Mouse (Mus musculus): ENCODE results near the gene Ccdc191. TPM values are rescaled to one million over a fixed set of nuclear protein-coding genes. Genes with fewer than 3 reads are reported as not detected.

Gene Ccdc191
- polyA plus RNA-seq, 1 experiment from 2014 or later, result 14.1 TPM

GRCm38 (mm10) chr16:43945351-43945750 lies 55.8 kb downstream of the Ccdc191 start:
- no peaks in the 10 kb centered on the region for H3K4me1 ChIP-seq (ENCODE audit: insufficient read depth, low read length)
- no peaks in the 10 kb centered on the region for H3K27me3 ChIP-seq (ENCODE audit: insufficient read depth, low read length)
- WGBS, result 84% methylated on average over 3 of the region's 3 CpGs
- no peaks in the 10 kb centered on the region for H3K9me3 ChIP-seq (ENCODE audit: low read length)
- no peak overlapping the region for H3K9ac ChIP-seq (replicated peaks; ENCODE audit: low read length)
- H3K4me3 ChIP-seq (ENCODE audit: low read length), result no peak overlapping the region
- no peak overlapping the region for H3K27ac ChIP-seq (ENCODE audit: low read length)
- H3K4me2 ChIP-seq (replicated peaks; ENCODE audit: low read depth, low read length), result no peak overlapping the region
- H3K36me3 ChIP-seq (ENCODE audit: insufficient read depth, low read length), result no peaks in the 10 kb centered on the region
- ATAC-seq (ENCODE audit: low FRiP score, low TSS enrichment), result no peak

DNA sequence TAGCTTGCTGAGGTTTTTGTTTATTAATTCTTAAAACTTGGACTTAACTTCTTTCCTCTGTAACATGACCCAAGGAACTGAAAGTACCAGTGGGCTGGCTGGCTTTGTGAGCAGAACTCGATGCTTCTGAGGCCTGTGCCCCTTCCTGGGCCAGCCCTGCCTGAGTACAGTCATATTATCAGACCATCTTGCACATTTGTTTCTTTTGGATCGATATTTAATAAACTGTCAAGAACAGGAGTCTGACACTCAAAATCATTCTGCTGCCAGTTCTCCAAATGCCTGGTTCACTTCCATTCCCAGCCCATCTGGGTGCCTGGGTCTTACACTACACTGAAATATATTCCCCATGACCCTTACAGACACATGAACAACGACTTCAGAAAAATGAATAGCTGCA lies 56.3 kb downstream of the Ccdc191 start:
- 65% methylated on average over 3 of the region's 3 CpGs for WGBS
- H3K36me3 ChIP-seq (ENCODE audit: insufficient read depth, low read length), result no peaks in the 10 kb centered on the region
- ATAC-seq (ENCODE audit: low FRiP score, low TSS enrichment), result no peak
- no peaks in the 10 kb centered on the region for H3K4me1 ChIP-seq (ENCODE audit: insufficient read depth, low read length)
- H3K27me3 ChIP-seq (ENCODE audit: insufficient read depth, low read length), result no peaks in the 10 kb centered on the region
- H3K27ac ChIP-seq (ENCODE audit: low read length), result no peak overlapping the region
- no peak overlapping the region for H3K4me2 ChIP-seq (replicated peaks; ENCODE audit: low read depth, low read length)
- no peak overlapping the region for H3K9ac ChIP-seq (replicated peaks; ENCODE audit: low read length)
- H3K9me3 ChIP-seq (ENCODE audit: low read length), result no peaks in the 10 kb centered on the region
- H3K4me3 ChIP-seq (ENCODE audit: low read length), result no peak overlapping the region

GRCm38 (mm10) chr16:43951591-43951990 lies 62.0 kb downstream of the Ccdc191 start:
- Histone ChIP-seq H3K36me3 (ENCODE audit: insufficient read depth, low read length) (no peaks in the 10 kb centered on the region), H3K9ac (replicated peaks; ENCODE audit: low read length) (no peak overlapping the region), H3K4me1 (ENCODE audit: insufficient read depth, low read length) (no peaks in the 10 kb centered on the region), H3K4me3 (ENCODE audit: low read length) (no peak overlapping the region), H3K9me3 (ENCODE audit: low read length) (no peaks in the 10 kb centered on the region), H3K27me3 (ENCODE audit: insufficient read depth, low read length) (no peaks in the 10 kb centered on the region), H3K27ac (ENCODE audit: low read length) (no peak overlapping the region), H3K4me2 (replicated peaks; ENCODE audit: low read depth, low read length) (no peak overlapping the region)
- ATAC-seq (ENCODE audit: low FRiP score, low TSS enrichment), result no peak
- 81% methylated on average over 4 of the region's 4 CpGs for WGBS

- Histone ChIP-seq H3K27me3 (ENCODE audit: insufficient read depth, low read length) (no peaks in the 10 kb centered on the region), H3K4me2 (replicated peaks; ENCODE audit: low read depth, low read length) (no peak overlapping the region), H3K9me3 (ENCODE audit: low read length) (no peaks in the 10 kb centered on the region), H3K4me1 (ENCODE audit: insufficient read depth, low read length) (no peaks in the 10 kb centered on the region), H3K4me3 (ENCODE audit: low read length) (no peak overlapping the region), H3K9ac (replicated peaks; ENCODE audit: low read length) (no peak overlapping the region), H3K27ac (ENCODE audit: low read length) (no peak overlapping the region), H3K36me3 (ENCODE audit: insufficient read depth, low read length) (0 out of 2 replicates have a peak, but pooled peaks cover 4% of the 10 kb centered on the region)
- 69% methylated on average over 6 of the region's 6 CpGs for WGBS
- ATAC-seq (ENCODE audit: low FRiP score, low TSS enrichment), result no peak
Measured at GRCm38 (mm10) chr16:43954913-43955312, 65.3 kb downstream of the Ccdc191 start.

GRCm38 (mm10) chr16:43958038-43958437 lies 68.4 kb downstream of the Ccdc191 start:
- Histone ChIP-seq H3K4me3 (ENCODE audit: low read length) (no peak overlapping the region), H3K4me1 (ENCODE audit: insufficient read depth, low read length) (no peaks in the 10 kb centered on the region), H3K27me3 (ENCODE audit: insufficient read depth, low read length) (no peaks in the 10 kb centered on the region), H3K36me3 (ENCODE audit: insufficient read depth, low read length) (peaks cover 7% of the 10 kb centered on the region; the same call in 1 of the 2 replicates), H3K9me3 (ENCODE audit: low read length) (no peaks in the 10 kb centered on the region), H3K4me2 (replicated peaks; ENCODE audit: low read depth, low read length) (no peak overlapping the region), H3K27ac (ENCODE audit: low read length) (no peak overlapping the region), H3K9ac (replicated peaks; ENCODE audit: low read length) (no peak overlapping the region)
- ATAC-seq (ENCODE audit: low FRiP score, low TSS enrichment), result no peak
- WGBS, result 82% methylated on average over 4 of the region's 4 CpGs

GRCm38 (mm10) chr16:43963291-43963690 lies 73.7 kb downstream of the Ccdc191 start:
- no peaks in the 10 kb centered on the region for H3K4me1 ChIP-seq (ENCODE audit: insufficient read depth, low read length)
- H3K27me3 ChIP-seq (ENCODE audit: insufficient read depth, low read length), result no peaks in the 10 kb centered on the region
- no peak overlapping the region for H3K4me3 ChIP-seq (ENCODE audit: low read length)
- whole genome bisulfite sequencing, result 92% methylated on average over 9 of the region's 9 CpGs
- no peak overlapping the region for H3K9ac ChIP-seq (replicated peaks; ENCODE audit: low read length)
- no peaks in the 10 kb centered on the region for H3K9me3 ChIP-seq (ENCODE audit: low read length)
- ATAC-seq (ENCODE audit: low FRiP score, low TSS enrichment), result no peak
- H3K36me3 ChIP-seq (ENCODE audit: insufficient read depth, low read length), result peaks cover 6% of the 10 kb centered on the region; the same call in 1 of the 2 replicates
- H3K27ac ChIP-seq (ENCODE audit: low read length), result no peak overlapping the region
- H3K4me2 ChIP-seq (replicated peaks; ENCODE audit: low read depth, low read length), result no peak overlapping the region

- H3K4me2 ChIP-seq (replicated peaks; ENCODE audit: low read depth, low read length), result no peak overlapping the region
- H3K9ac ChIP-seq (replicated peaks; ENCODE audit: low read length), result no peak overlapping the region
- no peak overlapping the region for H3K4me3 ChIP-seq (ENCODE audit: low read length)
- H3K36me3 ChIP-seq (ENCODE audit: insufficient read depth, low read length), result peaks cover 6% of the 10 kb centered on the region; the same call in 1 of the 2 replicates
- H3K9me3 ChIP-seq (ENCODE audit: low read length), result no peaks in the 10 kb centered on the region
- no peaks in the 10 kb centered on the region for H3K27me3 ChIP-seq (ENCODE audit: insufficient read depth, low read length)
- 89% methylated on average over 3 of the region's 3 CpGs for whole genome bisulfite sequencing
- no peak overlapping the region for H3K27ac ChIP-seq (ENCODE audit: low read length)
- ATAC-seq (ENCODE audit: low FRiP score, low TSS enrichment), result no peak
- H3K4me1 ChIP-seq (ENCODE audit: insufficient read depth, low read length), result no peaks in the 10 kb centered on the region
Measured at GRCm38 (mm10) chr16:43963780-43964179, 74.2 kb downstream of the Ccdc191 start.

DNA sequence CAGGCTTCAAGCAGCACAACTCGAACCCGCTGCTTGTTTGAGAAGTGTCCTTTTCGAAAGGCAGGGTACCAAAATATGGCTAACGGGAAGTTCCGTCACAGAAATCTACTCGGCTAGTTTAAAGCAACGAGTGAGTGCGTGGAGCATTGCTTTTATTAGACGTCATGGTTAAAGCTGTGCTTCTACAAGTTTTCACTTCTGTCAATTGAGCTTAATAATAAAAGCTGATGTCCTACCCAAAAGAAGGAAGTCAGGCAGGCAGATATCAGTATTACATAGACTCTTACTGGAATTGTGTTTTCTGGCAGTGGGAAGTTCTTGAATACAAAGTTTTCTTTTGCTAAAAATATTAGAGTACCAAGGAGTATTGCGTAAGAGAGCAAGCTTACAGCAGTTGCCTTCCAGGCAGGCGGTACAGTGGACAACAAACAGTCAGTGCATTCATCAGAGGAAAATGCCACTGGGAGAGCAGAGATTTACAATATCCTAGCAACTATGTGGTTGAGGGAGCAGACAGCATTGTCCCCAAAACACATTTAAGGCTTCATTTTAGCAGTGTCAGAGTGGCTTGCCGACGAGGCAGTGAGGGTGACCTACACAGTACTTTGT lies 76.3 kb downstream of the Ccdc191 start:
- ATAC-seq (ENCODE audit: low FRiP score, low TSS enrichment), result no peak
- H3K9ac ChIP-seq (replicated peaks; ENCODE audit: low read length), result no peak overlapping the region
- H3K9me3 ChIP-seq (ENCODE audit: low read length), result no peaks in the 10 kb centered on the region
- peaks cover 2% of the 10 kb centered on the region; the same call in 1 of the 2 replicates for H3K36me3 ChIP-seq (ENCODE audit: insufficient read depth, low read length)
- H3K27me3 ChIP-seq (ENCODE audit: insufficient read depth, low read length), result no peaks in the 10 kb centered on the region
- 83% methylated on average over 13 of the region's 13 CpGs for WGBS
- no peak overlapping the region for H3K4me2 ChIP-seq (replicated peaks; ENCODE audit: low read depth, low read length)
- no peaks in the 10 kb centered on the region for H3K4me1 ChIP-seq (ENCODE audit: insufficient read depth, low read length)
- no peak overlapping the region for H3K4me3 ChIP-seq (ENCODE audit: low read length)
- H3K27ac ChIP-seq (ENCODE audit: low read length), result no peak overlapping the region

DNA sequence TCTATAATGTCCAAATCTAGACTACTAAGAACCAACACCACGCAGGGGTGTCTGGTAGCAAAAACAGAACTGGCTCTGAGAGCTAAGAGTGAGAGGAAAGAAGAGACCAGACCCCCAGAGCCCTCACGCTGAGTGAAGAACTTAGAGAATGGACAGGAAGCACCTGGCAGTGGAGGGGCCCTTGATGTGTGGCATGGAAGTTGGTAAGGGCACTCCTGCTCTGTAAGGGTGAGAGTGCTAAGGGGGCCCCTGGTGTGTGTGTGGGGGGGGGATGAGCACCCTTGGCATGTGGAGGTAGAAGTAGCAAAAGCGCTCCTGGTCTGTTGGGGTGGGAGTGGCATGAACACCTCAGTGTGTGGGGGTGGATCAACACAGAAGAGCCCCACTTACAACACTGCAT lies 80.8 kb downstream of the Ccdc191 start:
- H3K36me3 ChIP-seq (ENCODE audit: insufficient read depth, low read length), result no peaks in the 10 kb centered on the region
- WGBS, result 85% methylated on average over 3 of the region's 3 CpGs
- H3K27ac ChIP-seq (ENCODE audit: low read length), result no peak overlapping the region
- ATAC-seq (ENCODE audit: low FRiP score, low TSS enrichment), result no peak
- no peaks in the 10 kb centered on the region for H3K27me3 ChIP-seq (ENCODE audit: insufficient read depth, low read length)
- no peaks in the 10 kb centered on the region for H3K9me3 ChIP-seq (ENCODE audit: low read length)
- no peak overlapping the region for H3K4me2 ChIP-seq (replicated peaks; ENCODE audit: low read depth, low read length)
- H3K9ac ChIP-seq (replicated peaks; ENCODE audit: low read length), result no peak overlapping the region
- H3K4me1 ChIP-seq (ENCODE audit: insufficient read depth, low read length), result no peaks in the 10 kb centered on the region
- H3K4me3 ChIP-seq (ENCODE audit: low read length), result no peak overlapping the region

DNA sequence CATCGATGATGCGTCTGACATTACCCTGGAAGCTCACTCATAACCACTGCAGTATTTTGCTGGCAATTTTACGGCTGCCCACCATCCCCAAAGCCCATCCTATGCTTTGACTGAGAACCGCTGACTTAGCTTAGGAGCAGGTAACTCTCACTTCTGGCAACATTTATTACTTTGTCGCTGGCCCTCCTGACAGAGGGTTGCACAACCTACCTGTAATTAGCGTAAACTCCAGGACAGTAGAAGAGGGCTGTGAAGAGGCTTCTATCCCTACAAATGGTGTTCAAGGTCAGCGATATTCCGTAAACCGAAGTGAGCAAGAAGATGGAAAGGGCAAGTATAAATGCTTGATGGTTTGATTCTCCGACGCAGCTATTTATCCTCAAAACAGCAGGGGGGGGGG lies 81.6 kb downstream of the Ccdc191 start:
- Histone ChIP-seq H3K4me3 (ENCODE audit: low read length) (no peak overlapping the region), H3K27me3 (ENCODE audit: insufficient read depth, low read length) (no peaks in the 10 kb centered on the region), H3K27ac (ENCODE audit: low read length) (no peak overlapping the region), H3K9me3 (ENCODE audit: low read length) (no peaks in the 10 kb centered on the region), H3K4me2 (replicated peaks; ENCODE audit: low read depth, low read length) (no peak overlapping the region), H3K9ac (replicated peaks; ENCODE audit: low read length) (no peak overlapping the region), H3K36me3 (ENCODE audit: insufficient read depth, low read length) (no peaks in the 10 kb centered on the region), H3K4me1 (ENCODE audit: insufficient read depth, low read length) (no peaks in the 10 kb centered on the region)
- 94% methylated on average over 11 of the region's 11 CpGs for WGBS
- ATAC-seq (ENCODE audit: low FRiP score, low TSS enrichment), result no peak
